Mouse (Mus musculus) neural tube, embryonic 15.5 days (tissue): ENCODE measurements at regions not wholly inside any gene's neighbourhood (a gene's known extent, or its start where the extent isn't known, plus 50 kb on each side); places are given as distances from the start of the nearest gene placed in this dataset.

Source experiments
- ATAC-seq: fragments of 200-750 bp; cut with Nextera tagmentation; 2 replicates; pipeline ENCODE4 v1.8.0; 2017; ENCODE audit warnings: mild to moderate bottlenecking, moderate TSS enrichment, moderate library complexity; ENCODE audit not compliant: low FRiP score
- H3K27ac ChIP-seq: fragments of 300-500 bp; sonication (generic); replicated peaks from 2 replicates; pipeline ENCODE4 v1.5.1; 2015; ENCODE audit warnings: mild to moderate bottlenecking, inconsistent platforms
- H3K27me3 ChIP-seq: fragments of 300-500 bp; sonication (generic); replicated peaks from 2 replicates; pipeline ENCODE4 v1.6.1; 2015; ENCODE audit warnings: inconsistent platforms
- H3K36me3 ChIP-seq: fragments of 300-500 bp; sonication (generic); 2 replicates; pipeline ENCODE4 v1.6.1; 2015; ENCODE audit warnings: inconsistent platforms
- H3K4me1 ChIP-seq: fragments of 300-500 bp; sonication (generic); 2 replicates; pipeline ENCODE4 v1.6.1; 2015; ENCODE audit warnings: inconsistent platforms
- H3K4me2 ChIP-seq: fragments of 300-500 bp; sonication (generic); 2 replicates; pipeline ENCODE4 v1.6.1; 2015; ENCODE audit warnings: inconsistent platforms, mild to moderate bottlenecking, moderate library complexity
- H3K4me3 ChIP-seq: fragments of 300-500 bp; sonication (generic); replicated peaks from 2 replicates; pipeline ENCODE4 v1.5.1; 2015; ENCODE audit warnings: mild to moderate bottlenecking, inconsistent platforms
- H3K9ac ChIP-seq: fragments of 300-500 bp; sonication (generic); replicated peaks from 2 replicates; pipeline ENCODE4 v1.6.1; 2015; ENCODE audit warnings: mild to moderate bottlenecking, inconsistent platforms
- H3K9me3 ChIP-seq: fragments of 300-500 bp; sonication (generic); replicated peaks from 2 replicates; pipeline ENCODE4 v1.6.1; 2016; ENCODE audit warnings: inconsistent platforms
- WGBS: fragments of 180-500 bp; shearing (Covaris S2); methylation state at CpG from one replicate; pipeline ENCODE4 v1.1.7; 2015; ENCODE audit warnings: mixed read lengths; 5-methylcytosine and 5-hydroxymethylcytosine counted together

DNA sequence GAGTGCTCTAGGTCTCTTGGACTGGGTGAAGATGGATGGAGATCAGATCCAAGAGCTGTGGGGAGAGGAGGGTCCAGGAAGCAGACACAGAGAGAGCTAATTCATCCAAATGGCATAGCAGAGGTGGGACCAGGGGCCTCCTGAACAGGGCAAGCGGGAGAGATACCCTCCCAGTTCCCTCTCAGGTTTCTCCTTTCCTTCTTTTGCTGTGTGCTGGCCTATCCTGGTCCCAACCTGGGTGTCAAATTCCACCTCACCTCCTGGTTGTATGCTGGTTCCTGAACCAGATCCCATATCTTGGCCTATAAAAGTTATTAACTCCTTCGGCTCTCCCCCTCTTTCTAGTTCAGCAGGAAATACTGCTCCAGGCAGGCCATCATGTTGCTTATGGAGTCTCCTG, 214.1 kb upstream of the Gm12728 start:
- Histone ChIP-seq H3K4me1 (no peaks in the 10 kb centered on the region), H3K4me3 (no peak overlapping the region), H3K27me3 (no peaks in the 10 kb centered on the region), H3K9me3 (no peaks in the 10 kb centered on the region), H3K4me2 (no peak overlapping the region), H3K36me3 (no peaks in the 10 kb centered on the region), H3K27ac (no peak overlapping the region), H3K9ac (no peak overlapping the region)
- ATAC-seq: no peak
- WGBS: 91% methylated on average over 2 of the region's 2 CpGs

GRCm38 (mm10) chr4:105580987-105581386, 208.7 kb upstream of the Gm12728 start:
- no peak for ATAC-seq
- H3K27ac ChIP-seq: no peak overlapping the region
- H3K4me3 ChIP-seq: no peak overlapping the region
- H3K36me3 ChIP-seq: no peaks in the 10 kb centered on the region
- no peaks in the 10 kb centered on the region for H3K4me1 ChIP-seq
- no peaks in the 10 kb centered on the region for H3K9me3 ChIP-seq
- no peak overlapping the region for H3K9ac ChIP-seq
- WGBS: 81% methylated on average over 7 of the region's 7 CpGs
- H3K27me3 ChIP-seq: no peaks in the 10 kb centered on the region
- no peak overlapping the region for H3K4me2 ChIP-seq

DNA sequence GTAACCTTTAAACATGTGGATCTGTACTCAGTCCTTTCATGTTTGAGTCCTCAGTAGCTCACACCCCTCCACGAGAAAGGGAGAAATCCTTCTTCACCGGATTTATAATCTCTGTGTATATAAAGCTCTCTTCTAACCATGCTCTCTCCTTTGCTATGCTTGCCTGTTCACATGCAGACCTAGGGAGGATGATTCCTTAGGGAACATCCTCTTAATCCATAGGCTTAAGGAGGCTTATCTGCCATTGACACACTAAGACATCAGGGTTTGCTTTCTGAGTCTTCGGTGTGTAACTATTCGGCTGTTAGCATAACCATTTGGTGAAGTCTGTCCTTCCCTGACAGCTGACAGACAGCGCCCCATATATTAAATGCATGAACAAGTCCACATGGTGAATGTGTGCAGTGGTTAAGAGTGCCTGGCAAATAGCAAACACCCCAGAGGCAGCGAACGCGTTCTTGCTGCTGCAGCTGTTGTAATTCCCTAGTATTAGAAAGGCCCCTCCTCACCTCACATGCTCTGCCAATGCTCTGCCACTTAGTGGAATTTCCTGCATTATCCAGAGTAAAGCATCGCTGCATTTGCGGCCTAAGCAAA, 205.2 kb upstream of the Gm12728 start:
- ATAC-seq: no peak
- H3K36me3 ChIP-seq: no peaks in the 10 kb centered on the region
- H3K9ac ChIP-seq: no peak overlapping the region
- H3K4me2 ChIP-seq: no peak overlapping the region
- H3K4me3 ChIP-seq: no peak overlapping the region
- no peaks in the 10 kb centered on the region for H3K27me3 ChIP-seq
- no peaks in the 10 kb centered on the region for H3K9me3 ChIP-seq
- 67% methylated on average over 10 of the region's 10 CpGs for WGBS
- no peaks in the 10 kb centered on the region for H3K4me1 ChIP-seq
- no peak overlapping the region for H3K27ac ChIP-seq

DNA sequence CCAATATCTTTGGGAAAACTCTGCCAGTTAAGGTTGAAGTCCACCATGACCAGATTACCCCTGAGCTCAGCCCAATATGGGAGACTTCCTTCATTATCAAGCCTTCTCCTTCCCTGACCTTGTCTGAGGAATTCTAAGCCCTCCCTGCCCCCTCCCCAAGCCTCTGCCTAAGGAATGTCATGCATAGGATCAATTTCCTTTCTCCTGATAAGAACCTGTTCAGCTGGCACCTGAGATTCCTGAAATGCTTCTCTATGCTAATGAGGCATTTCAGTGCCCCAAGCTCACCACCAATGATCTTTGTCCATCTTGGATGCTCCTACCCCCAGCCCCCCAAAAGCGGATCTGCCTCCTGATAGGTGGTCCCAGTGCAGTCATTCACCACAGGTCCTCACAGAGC, 186.0 kb upstream of the Gm12728 start:
- Histone ChIP-seq H3K27me3 (no peaks in the 10 kb centered on the region), H3K36me3 (no peaks in the 10 kb centered on the region), H3K4me3 (no peak overlapping the region), H3K9ac (no peak overlapping the region), H3K4me1 (0 out of 2 replicates have a peak, but pooled peaks cover 2% of the 10 kb centered on the region), H3K9me3 (no peaks in the 10 kb centered on the region), H3K4me2 (no peak overlapping the region), H3K27ac (no peak overlapping the region)
- WGBS: 78% methylated on average over 1 of the region's 1 CpGs
- no peak for ATAC-seq

- no peaks in the 10 kb centered on the region for H3K27me3 ChIP-seq
- 89% methylated on average over 2 of the region's 2 CpGs for WGBS
- no peaks in the 10 kb centered on the region for H3K36me3 ChIP-seq
- H3K4me3 ChIP-seq: no peak overlapping the region
- H3K4me2 ChIP-seq: no peak overlapping the region
- no peak overlapping the region for H3K27ac ChIP-seq
- H3K9ac ChIP-seq: no peak overlapping the region
- H3K9me3 ChIP-seq: no peaks in the 10 kb centered on the region
- 0 out of 2 replicates have a peak, but pooled peaks cover 2% of the 10 kb centered on the region for H3K4me1 ChIP-seq
- no peak for ATAC-seq
Measured at GRCm38 (mm10) chr4:105604607-105605006, 185.1 kb upstream of the Gm12728 start.

DNA sequence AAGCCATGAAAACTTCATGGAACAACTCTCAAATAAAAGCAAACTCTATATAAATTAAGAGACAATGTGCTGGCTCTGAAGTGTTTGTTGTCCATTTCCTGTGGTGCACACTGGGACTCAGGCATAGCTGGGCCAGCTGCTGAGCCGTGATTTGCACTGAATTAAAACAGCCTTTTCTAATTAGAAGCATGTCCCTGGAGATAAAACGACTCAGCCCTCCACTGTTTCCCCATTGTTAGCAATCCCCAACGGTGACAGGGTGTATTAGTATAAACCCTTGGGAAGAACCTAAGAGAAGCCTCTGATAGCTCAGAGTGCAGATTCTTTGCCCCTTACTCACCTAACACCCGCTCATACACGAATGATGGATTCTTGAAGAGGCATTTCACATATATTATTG, 182.9 kb upstream of the Gm12728 start:
- Histone ChIP-seq H3K27ac (no peak overlapping the region), H3K4me1 (0 out of 2 replicates have a peak, but pooled peaks cover 2% of the 10 kb centered on the region), H3K9ac (no peak overlapping the region), H3K4me3 (no peak overlapping the region), H3K4me2 (no peak overlapping the region), H3K36me3 (no peaks in the 10 kb centered on the region), H3K9me3 (no peaks in the 10 kb centered on the region), H3K27me3 (no peaks in the 10 kb centered on the region)
- 16% methylated on average over 5 of the region's 5 CpGs for WGBS
- ATAC-seq: no peak

GRCm38 (mm10) chr4:105610917-105611316, 178.8 kb upstream of the Gm12728 start:
- Histone ChIP-seq H3K27ac (no peak overlapping the region), H3K27me3 (no peaks in the 10 kb centered on the region), H3K4me3 (no peak overlapping the region), H3K9ac (no peak overlapping the region), H3K4me2 (no peak overlapping the region), H3K36me3 (no peaks in the 10 kb centered on the region), H3K4me1 (0 out of 2 replicates have a peak, but pooled peaks cover 2% of the 10 kb centered on the region), H3K9me3 (no peaks in the 10 kb centered on the region)
- 82% methylated on average over 6 of the region's 6 CpGs for WGBS
- ATAC-seq: no peak

GRCm38 (mm10) chr4:105614390-105614789, 175.3 kb upstream of the Gm12728 start:
- ATAC-seq: no peak
- H3K27ac ChIP-seq: no peak overlapping the region
- H3K36me3 ChIP-seq: no peaks in the 10 kb centered on the region
- H3K4me1 ChIP-seq: no peaks in the 10 kb centered on the region
- no peaks in the 10 kb centered on the region for H3K9me3 ChIP-seq
- H3K4me2 ChIP-seq: no peak overlapping the region
- no peak overlapping the region for H3K9ac ChIP-seq
- WGBS: 91% methylated on average over 2 of the region's 2 CpGs
- H3K27me3 ChIP-seq: no peaks in the 10 kb centered on the region
- H3K4me3 ChIP-seq: no peak overlapping the region

- ATAC-seq: no peak
- Histone ChIP-seq H3K9ac (no peak overlapping the region), H3K9me3 (no peaks in the 10 kb centered on the region), H3K36me3 (no peaks in the 10 kb centered on the region), H3K27me3 (no peaks in the 10 kb centered on the region), H3K4me3 (no peak overlapping the region), H3K27ac (no peak overlapping the region), H3K4me2 (no peak overlapping the region), H3K4me1 (no peaks in the 10 kb centered on the region)
- WGBS: 81% methylated on average over 14 of the region's 14 CpGs
Measured at GRCm38 (mm10) chr4:105626371-105627320, 163.0 kb upstream of the Gm12728 start.

DNA sequence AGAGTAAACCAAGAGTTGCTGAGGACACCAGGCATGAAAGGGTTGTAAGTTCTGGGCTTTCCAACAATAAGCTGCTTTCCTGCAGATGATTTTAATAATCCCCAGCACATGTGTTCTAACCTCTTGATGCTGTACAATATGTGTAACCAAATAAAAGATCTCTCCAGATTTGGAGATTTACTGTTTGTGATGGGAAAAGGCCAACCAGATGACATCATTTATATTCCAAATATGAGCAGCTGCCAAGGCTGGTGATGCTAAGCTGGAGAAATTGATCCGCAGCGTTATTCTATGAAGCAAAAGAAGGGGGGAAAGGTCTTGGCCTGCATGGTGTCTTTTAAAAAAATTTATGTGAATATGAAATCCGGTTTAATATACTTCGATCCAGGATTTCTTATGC, 160.1 kb upstream of the Gm12728 start:
- Histone ChIP-seq H3K9ac (no peak overlapping the region), H3K4me3 (no peak overlapping the region), H3K9me3 (no peaks in the 10 kb centered on the region), H3K36me3 (no peaks in the 10 kb centered on the region), H3K27ac (no peak overlapping the region), H3K27me3 (no peaks in the 10 kb centered on the region), H3K4me1 (no peaks in the 10 kb centered on the region), H3K4me2 (no peak overlapping the region)
- no peak for ATAC-seq
- 91% methylated on average over 4 of the region's 4 CpGs for WGBS

DNA sequence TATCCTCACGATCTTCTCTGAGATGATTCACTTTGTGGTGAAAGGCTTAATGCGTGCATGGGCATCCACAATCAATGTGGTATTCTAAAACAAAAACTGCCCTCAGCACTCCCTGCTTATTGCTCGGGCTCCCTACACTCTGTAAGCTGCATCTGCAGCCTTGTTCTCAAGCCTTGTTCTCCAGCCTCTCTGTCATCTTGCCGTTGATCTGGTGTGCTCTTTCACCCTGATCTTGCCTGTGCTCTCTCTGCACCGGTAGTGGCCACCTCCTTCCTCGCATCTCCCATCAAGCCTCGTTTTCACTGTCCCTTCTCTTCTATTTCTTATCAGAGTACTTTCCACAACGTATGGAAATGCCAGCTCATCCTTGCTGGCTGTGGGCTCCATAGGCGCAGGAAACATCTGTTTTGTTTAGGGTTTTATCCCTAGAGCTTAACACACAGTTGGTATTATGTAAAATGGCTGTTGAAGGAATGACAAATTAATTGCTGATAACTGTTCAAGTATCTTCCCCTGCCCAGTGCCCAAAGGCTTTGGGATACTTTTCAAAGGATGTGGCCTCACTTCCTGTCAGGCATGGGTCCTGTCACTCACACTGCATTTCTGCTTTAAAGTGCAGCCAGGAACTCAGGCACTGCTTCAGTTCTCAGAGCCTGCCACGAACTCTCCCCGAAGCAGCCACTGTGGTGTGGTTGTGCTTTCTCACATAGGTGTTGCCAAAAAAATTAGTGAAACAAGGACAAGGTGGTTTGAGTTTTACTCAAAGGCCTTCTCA, 158.9 kb upstream of the Gm12728 start:
- no peak overlapping the region for H3K27ac ChIP-seq
- H3K4me1 ChIP-seq: no peaks in the 10 kb centered on the region
- no peaks in the 10 kb centered on the region for H3K9me3 ChIP-seq
- no peak overlapping the region for H3K9ac ChIP-seq
- H3K4me2 ChIP-seq: no peak overlapping the region
- no peaks in the 10 kb centered on the region for H3K27me3 ChIP-seq
- H3K36me3 ChIP-seq: no peaks in the 10 kb centered on the region
- H3K4me3 ChIP-seq: no peak overlapping the region
- WGBS: 84% methylated on average over 11 of the region's 11 CpGs
- no peak for ATAC-seq
